Mouse (Mus musculus): Measurements from ENCODE around the gene Gab1. TPM values are rescaled to one million over a fixed set of nuclear protein-coding genes. Genes with fewer than 3 reads are reported as not detected.

The Gab1 gene
- polyA plus RNA-seq, 1 experiment from 2014 or later = 25.9 TPM

DNA sequence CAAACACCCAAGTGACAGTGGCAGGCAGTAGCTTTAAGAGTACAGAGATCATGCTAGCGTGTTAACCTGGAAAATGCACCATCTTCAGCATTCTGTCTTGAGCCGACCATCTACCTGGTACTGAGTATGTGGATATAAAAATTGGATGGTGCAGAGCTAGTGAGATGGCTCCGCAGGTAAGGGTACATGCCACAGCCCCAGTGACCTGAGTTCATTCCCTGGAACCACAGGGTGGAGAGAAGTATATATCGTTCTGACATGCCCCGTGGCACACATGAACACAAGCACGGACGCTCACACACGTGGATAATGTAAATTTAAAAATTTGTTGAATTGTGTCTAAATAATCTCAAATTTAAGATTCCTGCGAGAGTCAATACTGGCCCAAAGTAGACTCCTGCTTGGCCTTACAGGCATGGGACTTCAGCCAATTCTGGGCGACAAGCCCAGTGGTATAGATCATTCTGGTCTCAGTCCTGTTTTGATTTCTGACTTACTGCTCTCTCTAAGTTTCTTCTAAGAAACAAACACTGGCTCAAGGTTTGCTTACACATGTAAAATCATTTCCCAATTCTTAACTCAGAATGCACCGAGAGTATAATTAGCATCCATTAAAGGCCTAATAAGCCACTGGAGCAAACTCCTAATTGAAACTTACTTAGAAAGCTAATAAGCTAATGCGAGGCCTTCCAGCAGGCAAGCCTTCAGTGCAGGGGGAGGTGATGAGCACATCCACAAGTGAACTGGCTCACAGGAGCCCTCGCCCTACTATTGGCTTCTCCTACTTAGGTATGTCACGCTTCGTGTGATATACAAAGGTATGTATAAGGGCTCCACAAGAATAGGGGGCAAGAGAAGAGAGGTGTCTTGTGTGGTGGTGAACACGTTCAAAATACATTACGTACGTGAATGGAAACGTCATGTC is 85.5 kb downstream of the Gab1 start:
- H3K9ac ChIP-seq (replicated peaks; ENCODE audit: low read length) = no peak overlapping the region
- H3K9me3 ChIP-seq (replicated peaks; ENCODE audit: control insufficient read depth, low read length) = no peaks in the 10 kb centered on the region
- DNase-seq (ENCODE audit: low spot score) = no peak
- no peak for ATAC-seq (replicated peaks; ENCODE audit: insufficient number of reproducible peaks, low FRiP score, low TSS enrichment, low read depth)
- no peak overlapping the region for H3K27ac ChIP-seq (replicated peaks; ENCODE audit: low read depth, low read length)
- H3K36me3 ChIP-seq (replicated peaks; ENCODE audit: control insufficient read depth, insufficient read depth, low read depth, low read length) = no peaks in the 10 kb centered on the region
- H3K4me2 ChIP-seq (ENCODE audit: low read depth, low read length) = no peak overlapping the region
- no peak overlapping the region for H3K4me3 ChIP-seq (ENCODE audit: low read depth, low read length)
- WGBS = 90% methylated on average over 19 of the region's 19 CpGs
- H3K4me1 ChIP-seq (ENCODE audit: control insufficient read depth, insufficient read depth, low read length) = no peaks in the 10 kb centered on the region
- no peaks in the 10 kb centered on the region for H3K27me3 ChIP-seq (ENCODE audit: control insufficient read depth, insufficient read depth, low read length)

- no peak overlapping the region for H3K4me3 ChIP-seq (ENCODE audit: low read depth, low read length)
- H3K36me3 ChIP-seq (replicated peaks; ENCODE audit: control insufficient read depth, insufficient read depth, low read depth, low read length) = no peaks in the 10 kb centered on the region
- 56% methylated on average over 11 of the region's 11 CpGs for WGBS
- no peak overlapping the region for H3K9ac ChIP-seq (replicated peaks; ENCODE audit: low read length)
- H3K4me1 ChIP-seq (ENCODE audit: control insufficient read depth, insufficient read depth, low read length) = no peaks in the 10 kb centered on the region
- no peak overlapping the region for H3K27ac ChIP-seq (replicated peaks; ENCODE audit: low read depth, low read length)
- ATAC-seq (replicated peaks; ENCODE audit: insufficient number of reproducible peaks, low FRiP score, low TSS enrichment, low read depth) (no peak), DNase-seq (ENCODE audit: low spot score) (no peak)
- H3K27me3 ChIP-seq (ENCODE audit: control insufficient read depth, insufficient read depth, low read length) = no peaks in the 10 kb centered on the region
- H3K4me2 ChIP-seq (ENCODE audit: low read depth, low read length) = no peak overlapping the region
- H3K9me3 ChIP-seq (replicated peaks; ENCODE audit: control insufficient read depth, low read length) = no peaks in the 10 kb centered on the region
Measured at GRCm38 (mm10) chr8:80793791-80794515, 86.4 kb downstream of the Gab1 start.

DNA sequence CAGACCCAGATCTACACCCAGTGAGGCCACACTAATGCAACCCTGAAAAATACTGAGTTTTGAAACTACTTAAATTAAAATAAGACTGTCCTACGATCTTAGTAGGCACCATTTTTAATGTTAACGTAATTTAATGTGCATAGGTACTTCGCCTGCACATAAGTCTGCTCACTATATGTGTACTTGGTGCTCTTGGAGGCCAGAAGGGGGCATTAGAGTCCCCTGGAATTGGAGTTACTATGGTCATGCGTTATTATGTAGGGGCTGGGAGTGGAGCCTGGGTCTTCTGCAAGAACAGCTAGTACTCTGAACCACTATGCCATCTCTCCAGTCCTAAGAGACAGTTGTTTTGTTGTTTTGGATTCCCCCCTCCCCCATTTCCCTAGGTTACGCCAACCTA is 88.1 kb downstream of the Gab1 start:
- Histone ChIP-seq H3K9me3 (replicated peaks; ENCODE audit: control insufficient read depth, low read length) (no peaks in the 10 kb centered on the region), H3K4me2 (ENCODE audit: low read depth, low read length) (no peak overlapping the region), H3K9ac (replicated peaks; ENCODE audit: low read length) (no peak overlapping the region), H3K4me1 (ENCODE audit: control insufficient read depth, insufficient read depth, low read length) (no peaks in the 10 kb centered on the region), H3K27ac (replicated peaks; ENCODE audit: low read depth, low read length) (no peak overlapping the region), H3K4me3 (ENCODE audit: low read depth, low read length) (no peak overlapping the region), H3K27me3 (ENCODE audit: control insufficient read depth, insufficient read depth, low read length) (no peaks in the 10 kb centered on the region), H3K36me3 (replicated peaks; ENCODE audit: control insufficient read depth, insufficient read depth, low read depth, low read length) (no peaks in the 10 kb centered on the region)
- no peak for DNase-seq (ENCODE audit: low spot score)
- no peak for ATAC-seq (replicated peaks; ENCODE audit: insufficient number of reproducible peaks, low FRiP score, low TSS enrichment, low read depth)
- WGBS = 89% methylated on average over 5 of the region's 5 CpGs

GRCm38 (mm10) chr8:80789324-80789723 is 91.0 kb downstream of the Gab1 start:
- no peak for DNase-seq (ENCODE audit: low spot score)
- no peak overlapping the region for H3K27ac ChIP-seq (replicated peaks; ENCODE audit: low read depth, low read length)
- H3K4me3 ChIP-seq (ENCODE audit: low read depth, low read length) = no peak overlapping the region
- H3K9me3 ChIP-seq (replicated peaks; ENCODE audit: control insufficient read depth, low read length) = no peaks in the 10 kb centered on the region
- H3K36me3 ChIP-seq (replicated peaks; ENCODE audit: control insufficient read depth, insufficient read depth, low read depth, low read length) = no peaks in the 10 kb centered on the region
- no peaks in the 10 kb centered on the region for H3K4me1 ChIP-seq (ENCODE audit: control insufficient read depth, insufficient read depth, low read length)
- 94% methylated on average over 6 of the region's 6 CpGs for WGBS
- H3K27me3 ChIP-seq (ENCODE audit: control insufficient read depth, insufficient read depth, low read length) = no peaks in the 10 kb centered on the region
- H3K9ac ChIP-seq (replicated peaks; ENCODE audit: low read length) = no peak overlapping the region
- no peak overlapping the region for H3K4me2 ChIP-seq (ENCODE audit: low read depth, low read length)
- no peak for ATAC-seq (replicated peaks; ENCODE audit: insufficient number of reproducible peaks, low FRiP score, low TSS enrichment, low read depth)

GRCm38 (mm10) chr8:80784559-80784958 is 95.8 kb downstream of the Gab1 start:
- no peak overlapping the region for H3K4me2 ChIP-seq (ENCODE audit: low read depth, low read length)
- no peak overlapping the region for H3K9ac ChIP-seq (replicated peaks; ENCODE audit: low read length)
- ATAC-seq (replicated peaks; ENCODE audit: insufficient number of reproducible peaks, low FRiP score, low TSS enrichment, low read depth) (no peak), DNase-seq (ENCODE audit: low spot score) (no peak)
- no peaks in the 10 kb centered on the region for H3K4me1 ChIP-seq (ENCODE audit: control insufficient read depth, insufficient read depth, low read length)
- H3K36me3 ChIP-seq (replicated peaks; ENCODE audit: control insufficient read depth, insufficient read depth, low read depth, low read length) = no peaks in the 10 kb centered on the region
- no peak overlapping the region for H3K27ac ChIP-seq (replicated peaks; ENCODE audit: low read depth, low read length)
- 84% methylated on average over 9 of the region's 9 CpGs for WGBS
- H3K4me3 ChIP-seq (ENCODE audit: low read depth, low read length) = no peak overlapping the region
- H3K27me3 ChIP-seq (ENCODE audit: control insufficient read depth, insufficient read depth, low read length) = no peaks in the 10 kb centered on the region
- H3K9me3 ChIP-seq (replicated peaks; ENCODE audit: control insufficient read depth, low read length) = no peaks in the 10 kb centered on the region

DNA sequence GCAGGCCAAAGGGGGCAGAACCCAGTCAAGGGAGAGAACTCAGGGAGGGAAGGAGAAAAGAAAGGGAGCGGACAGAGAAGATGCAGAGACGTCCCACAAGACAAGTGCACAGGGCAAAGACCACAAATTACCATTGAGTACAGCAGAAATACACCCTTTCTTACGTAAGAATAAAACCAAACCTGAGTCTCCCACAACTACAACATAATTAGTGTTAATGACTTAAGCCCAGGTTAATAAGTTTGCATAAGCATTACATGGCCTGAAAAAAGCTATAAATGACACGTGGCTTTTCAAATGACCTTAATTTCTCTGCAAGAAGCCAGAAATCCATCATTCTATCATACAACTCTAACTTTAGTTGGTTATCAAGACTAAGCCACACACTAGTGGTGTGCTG is 97.0 kb downstream of the Gab1 start:
- no peaks in the 10 kb centered on the region for H3K27me3 ChIP-seq (ENCODE audit: control insufficient read depth, insufficient read depth, low read length)
- WGBS = 86% methylated on average over 4 of the region's 4 CpGs
- ATAC-seq (replicated peaks; ENCODE audit: insufficient number of reproducible peaks, low FRiP score, low TSS enrichment, low read depth) = no peak

GRCm38 (mm10) chr8:80781338-80781737 is 99.0 kb downstream of the Gab1 start:
- no peaks in the 10 kb centered on the region for H3K36me3 ChIP-seq (replicated peaks; ENCODE audit: control insufficient read depth, insufficient read depth, low read depth, low read length)
- no peaks in the 10 kb centered on the region for H3K27me3 ChIP-seq (ENCODE audit: control insufficient read depth, insufficient read depth, low read length)
- no peaks in the 10 kb centered on the region for H3K4me1 ChIP-seq (ENCODE audit: control insufficient read depth, insufficient read depth, low read length)
- no peak overlapping the region for H3K27ac ChIP-seq (replicated peaks; ENCODE audit: low read depth, low read length)
- no peak overlapping the region for H3K9ac ChIP-seq (replicated peaks; ENCODE audit: low read length)
- no peak overlapping the region for H3K4me3 ChIP-seq (ENCODE audit: low read depth, low read length)
- no peak for DNase-seq (ENCODE audit: low spot score)
- no peak overlapping the region for H3K4me2 ChIP-seq (ENCODE audit: low read depth, low read length)
- ATAC-seq (replicated peaks; ENCODE audit: insufficient number of reproducible peaks, low FRiP score, low TSS enrichment, low read depth) = no peak
- WGBS = 78% methylated on average over 10 of the region's 10 CpGs
- no peaks in the 10 kb centered on the region for H3K9me3 ChIP-seq (replicated peaks; ENCODE audit: control insufficient read depth, low read length)

More for the DNA sequence above, 97.0 kb downstream of the Gab1 start:
- no peak overlapping the region for H3K27ac ChIP-seq (replicated peaks; ENCODE audit: low read depth, low read length)
- H3K9ac ChIP-seq (replicated peaks; ENCODE audit: low read length) = no peak overlapping the region
- DNase-seq (ENCODE audit: low spot score) = no peak
- no peaks in the 10 kb centered on the region for H3K4me1 ChIP-seq (ENCODE audit: control insufficient read depth, insufficient read depth, low read length)
- H3K36me3 ChIP-seq (replicated peaks; ENCODE audit: control insufficient read depth, insufficient read depth, low read depth, low read length) = no peaks in the 10 kb centered on the region
- H3K9me3 ChIP-seq (replicated peaks; ENCODE audit: control insufficient read depth, low read length) = no peaks in the 10 kb centered on the region
- H3K4me2 ChIP-seq (ENCODE audit: low read depth, low read length) = no peak overlapping the region
- H3K4me3 ChIP-seq (ENCODE audit: low read depth, low read length) = no peak overlapping the region

- WGBS = 91% methylated on average over 4 of the region's 4 CpGs
Measured at GRCm38 (mm10) chr8:80780271-80780670, 100.0 kb downstream of the Gab1 start.

More at GRCm38 (mm10) chr8:80780271-80780670, 100.0 kb downstream of the Gab1 start:
- H3K9me3 ChIP-seq (replicated peaks; ENCODE audit: control insufficient read depth, low read length) = no peaks in the 10 kb centered on the region
- H3K9ac ChIP-seq (replicated peaks; ENCODE audit: low read length) = no peak overlapping the region
- no peak overlapping the region for H3K4me3 ChIP-seq (ENCODE audit: low read depth, low read length)
- no peaks in the 10 kb centered on the region for H3K27me3 ChIP-seq (ENCODE audit: control insufficient read depth, insufficient read depth, low read length)
- DNase-seq (ENCODE audit: low spot score) (no peak), ATAC-seq (replicated peaks; ENCODE audit: insufficient number of reproducible peaks, low FRiP score, low TSS enrichment, low read depth) (no peak)
- no peak overlapping the region for H3K4me2 ChIP-seq (ENCODE audit: low read depth, low read length)
- no peak overlapping the region for H3K27ac ChIP-seq (replicated peaks; ENCODE audit: low read depth, low read length)
- H3K4me1 ChIP-seq (ENCODE audit: control insufficient read depth, insufficient read depth, low read length) = no peaks in the 10 kb centered on the region
- no peaks in the 10 kb centered on the region for H3K36me3 ChIP-seq (replicated peaks; ENCODE audit: control insufficient read depth, insufficient read depth, low read depth, low read length)
